In the genomic region with DNA sequence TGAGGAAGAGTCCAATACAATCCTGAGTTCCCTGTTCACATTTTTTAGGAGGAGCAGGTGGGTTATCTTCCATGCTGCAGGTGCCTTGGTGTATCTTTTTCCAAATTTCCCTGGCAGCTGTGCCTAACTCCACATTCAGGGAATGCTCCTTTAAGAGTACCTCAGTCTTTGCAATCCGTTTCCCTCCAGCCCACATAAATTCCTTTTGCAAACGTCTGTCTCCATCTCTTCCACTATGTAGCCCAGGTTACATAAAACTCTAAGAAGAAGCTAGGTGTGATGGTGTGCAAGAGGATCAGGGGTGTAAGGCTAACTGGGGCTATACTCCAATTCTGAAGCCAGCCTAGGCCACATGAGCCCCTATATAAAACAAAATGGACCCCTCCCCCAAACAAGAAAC, we compare ENCODE assay signal across 34 mouse cellular contexts. TPM values are rescaled to one million over a fixed set of nuclear protein-coding genes. Genes with fewer than 3 reads are reported as not detected.
"Had no signal": no experiment of that assay in that cellular context is flagged by ENCODE, and none has a peak within 500 bp of the region (broad histone marks: within the 10 kb centered on the region; RNA-seq: fewer than 3 reads in every experiment).

No protein-coding gene starts in this region.

- H3K4me3 ChIP-seq: embryonic facial prominence, embryonic 10.5 days; embryonic facial prominence, embryonic 12.5 days; embryonic facial prominence, embryonic 13.5 days; embryonic facial prominence, embryonic 15.5 days; erythroblast, embryonic 14.5 days; forebrain, embryonic 10.5 days; forebrain, embryonic 12.5 days; forebrain, embryonic 13.5 days; forebrain, embryonic 15.5 days; gastrocnemius, adult 2 months; heart, adult 2 months had no signal

- ATAC-seq: forebrain, embryonic 13.5 days; forebrain, embryonic 14.5 days; forebrain, embryonic 15.5 days; forebrain, embryonic 16.5 days; forebrain, postnatal 0 days had no signal

- DNase-seq: cerebellum, adult 2 months; cerebellum, adult 8-10 months; cerebellum, adult 9-10 months; cerebellum, adult 9-11 months; cerebellum, postnatal 10 days; cerebellum, postnatal 14 days; cerebellum, postnatal 25 days; cerebellum, postnatal 36 days; embryo, embryonic 11 days; forebrain, postnatal 0 days; gastrocnemius, adult 2 months; gastrocnemius, postnatal 10 days; gastrocnemius, postnatal 14 days; gastrocnemius, postnatal 25 days; gastrocnemius, postnatal 36 days; heart, adult 18-20 months; heart, adult 2 months had no signal

- H3K4me2 ChIP-seq: embryonic facial prominence, embryonic 12.5 days; embryonic facial prominence, embryonic 13.5 days; embryonic facial prominence, embryonic 15.5 days; forebrain, embryonic 12.5 days; forebrain, embryonic 13.5 days; forebrain, embryonic 15.5 days had no signal

- H3K9me3 ChIP-seq: embryonic facial prominence, embryonic 10.5 days; embryonic facial prominence, embryonic 12.5 days; embryonic facial prominence, embryonic 13.5 days; embryonic facial prominence, embryonic 15.5 days; forebrain, embryonic 12.5 days; forebrain, embryonic 13.5 days; forebrain, embryonic 15.5 days had no signal

- H3K27me3 ChIP-seq: embryonic facial prominence, embryonic 12.5 days; embryonic facial prominence, embryonic 13.5 days; embryonic facial prominence, embryonic 15.5 days; forebrain, embryonic 12.5 days; forebrain, embryonic 13.5 days; forebrain, embryonic 15.5 days had no signal

- H3K9ac ChIP-seq: embryonic facial prominence, embryonic 12.5 days; embryonic facial prominence, embryonic 13.5 days; embryonic facial prominence, embryonic 15.5 days; forebrain, embryonic 12.5 days; forebrain, embryonic 13.5 days; forebrain, embryonic 15.5 days; forebrain, postnatal 0 days had no signal

- H3K27ac ChIP-seq: embryonic facial prominence, embryonic 10.5 days; embryonic facial prominence, embryonic 12.5 days; embryonic facial prominence, embryonic 13.5 days; embryonic facial prominence, embryonic 15.5 days; forebrain, embryonic 10.5 days; forebrain, embryonic 12.5 days; forebrain, embryonic 13.5 days; forebrain, embryonic 15.5 days; gastrocnemius, adult 2 months; heart, adult 2 months had no signal

- H3K4me1 ChIP-seq: embryonic facial prominence, embryonic 12.5 days; forebrain, embryonic 13.5 days; forebrain, embryonic 15.5 days had no signal

RNA-seq across cellular contexts. Expression of gene Gm128, which starts 1.7 kb away (rescaled TPM):
- total RNA-seq: gastrocnemius, adult 18-20 months; gastrocnemius, adult 8-10 months; gastrocnemius, postnatal 25 days; gastrocnemius, postnatal 36 days; heart, adult 18-20 months; heart, adult 2 months; heart, adult 8-10 months had no signal
- polyA plus RNA-seq: embryonic facial prominence, embryonic 11.5 days; erythroblast, embryonic 14.5 days; forebrain, embryonic 14.5 days; forebrain, embryonic 16.5 days had no signal

RNA-seq across cellular contexts. Expression of gene Bnipl, which starts 7.9 kb away (rescaled TPM):
- total RNA-seq: common myeloid progenitor, adult 5-6 weeks; gastrocnemius, adult 18-20 months; gastrocnemius, adult 8-10 months; gastrocnemius, postnatal 10 days; gastrocnemius, postnatal 14 days; gastrocnemius, postnatal 25 days; gastrocnemius, postnatal 36 days; granulocyte monocyte progenitor cell, adult 5-6 weeks; heart, adult 18-20 months; heart, adult 2 months; heart, adult 8-10 months had no signal
- polyA plus RNA-seq: erythroblast, embryonic 14.5 days; forebrain, embryonic 13.5 days; forebrain, embryonic 14.5 days; forebrain, embryonic 15.5 days; forebrain, postnatal 0 days had no signal
